Mouse (Mus musculus) limb, embryonic 12.5 days (tissue): Measurements from ENCODE around the gene Tut4. TPM values are rescaled to one million over a fixed set of nuclear protein-coding genes. Genes with fewer than 3 reads are reported as not detected.

Experiments used
- polyA plus RNA-seq: library from polyadenylated mRNA; unstranded; fragments of >200 nt; fragmentation: Nextera tagmentation; extraction: Ambion mirVana; gene quantifications from 2 replicates; pipeline ENCODE4 v1.2.1, GENCODE M21; 2016

The Tut4 gene
- polyA plus RNA-seq, 1 experiment from 2014 or later: 154 TPM

Other genes starting within 250 kb of the Tut4 start
- gene Zyg11a, start 241.4 kb upstream of the Tut4 start, polyA plus RNA-seq: 0.14 TPM in 1 of 2 replicates, not detected in the other
- gene Zyg11b, start 158.3 kb upstream of the Tut4 start, polyA plus RNA-seq: 17.7 and 18.5 TPM in 2 replicates
- gene Coa7, start 131.3 kb upstream of the Tut4 start, polyA plus RNA-seq: 50.4 and 53.0 TPM in 2 replicates
- gene Shisal2a, start 76.1 kb upstream of the Tut4 start, polyA plus RNA-seq: 8.1 and 9.4 TPM in 2 replicates
- 62.0 and 62.9 TPM in 2 replicates for gene Gpx7, start 52.5 kb upstream of the Tut4 start, polyA plus RNA-seq
- gene Prpf38a, start 119.9 kb downstream of the Tut4 start, polyA plus RNA-seq: 111 and 112 TPM in 2 replicates
- gene Orc1, start 120.0 kb downstream of the Tut4 start, polyA plus RNA-seq: 18.4 and 18.5 TPM in 2 replicates
- gene Cc2d1b, start 160.5 kb downstream of the Tut4 start, polyA plus RNA-seq: 33.9 and 40.1 TPM in 2 replicates